Mouse (Mus musculus): ENCODE results near the gene Fto. TPM values are rescaled to one million over a fixed set of nuclear protein-coding genes. Genes with fewer than 3 reads are reported as not detected.

The Fto gene
- polyA plus RNA-seq, 1 experiment from 2014 or later, result 120 TPM

- 90% methylated on average over 14 of the region's 14 CpGs for WGBS
- H3K4me1 ChIP-seq (replicated peaks), result peaks cover 18% of the 10 kb centered on the region; the same call in 1 of the 2 replicates
- H3K27ac ChIP-seq (replicated peaks), result no peak overlapping the region
- no peak for ATAC-seq (ENCODE audit: low read depth)
- H3K4me3 ChIP-seq, result no peak overlapping the region
- H3K27me3 ChIP-seq, result no peaks in the 10 kb centered on the region
- H3K9ac ChIP-seq, result no peak overlapping the region
- no peak overlapping the region for H3K4me2 ChIP-seq
- peaks cover 13% of the 10 kb centered on the region for H3K36me3 ChIP-seq
- H3K9me3 ChIP-seq, result no peaks in the 10 kb centered on the region
Measured at GRCm38 (mm10) chr8:91406624-91407290, 93.4 kb downstream of the Fto start.

GRCm38 (mm10) chr8:91407880-91408279 lies 94.6 kb downstream of the Fto start:
- H3K27me3 ChIP-seq, result no peaks in the 10 kb centered on the region
- no peak overlapping the region for H3K4me3 ChIP-seq
- no peak for ATAC-seq (ENCODE audit: low read depth)
- no peak overlapping the region for H3K4me2 ChIP-seq
- H3K9me3 ChIP-seq, result no peaks in the 10 kb centered on the region
- H3K36me3 ChIP-seq, result peaks cover 13% of the 10 kb centered on the region
- H3K9ac ChIP-seq, result no peak overlapping the region
- 85% methylated on average over 4 of the region's 4 CpGs for WGBS
- H3K27ac ChIP-seq (replicated peaks), result no peak overlapping the region
- H3K4me1 ChIP-seq (replicated peaks), result peaks cover 19% of the 10 kb centered on the region; the same call in 1 of the 2 replicates

- H3K27me3 ChIP-seq, result no peaks in the 10 kb centered on the region
- no peak overlapping the region for H3K9ac ChIP-seq
- no peak for ATAC-seq (ENCODE audit: low read depth)
- no peak overlapping the region for H3K4me2 ChIP-seq
- H3K27ac ChIP-seq (replicated peaks), result no peak overlapping the region
- H3K9me3 ChIP-seq, result no peaks in the 10 kb centered on the region
- no peak overlapping the region for H3K4me3 ChIP-seq
- H3K36me3 ChIP-seq, result peaks cover 13% of the 10 kb centered on the region
- peaks cover 19% of the 10 kb centered on the region; the same call in 1 of the 2 replicates for H3K4me1 ChIP-seq (replicated peaks)
- WGBS, result 89% methylated on average over 12 of the region's 12 CpGs
Measured at GRCm38 (mm10) chr8:91410007-91410406, 96.7 kb downstream of the Fto start.

- 92% methylated on average over 5 of the region's 5 CpGs for WGBS
- H3K9me3 ChIP-seq, result no peaks in the 10 kb centered on the region
- H3K27ac ChIP-seq (replicated peaks), result no peak overlapping the region
- no peaks in the 10 kb centered on the region for H3K27me3 ChIP-seq
- ATAC-seq (ENCODE audit: low read depth), result no peak
- no peak overlapping the region for H3K4me2 ChIP-seq
- H3K4me3 ChIP-seq, result no peak overlapping the region
- no peaks in the 10 kb centered on the region for H3K4me1 ChIP-seq (replicated peaks)
- H3K36me3 ChIP-seq, result 0 out of 2 replicates have a peak, but pooled peaks cover 2% of the 10 kb centered on the region
- H3K9ac ChIP-seq, result no peak overlapping the region
Measured at GRCm38 (mm10) chr8:91424491-91425074, 111.3 kb downstream of the Fto start.

GRCm38 (mm10) chr8:91425251-91425866 lies 112.0 kb downstream of the Fto start:
- WGBS, result 85% methylated on average over 10 of the region's 10 CpGs
- Histone ChIP-seq H3K4me3 (no peak overlapping the region), H3K4me1 (replicated peaks) (no peaks in the 10 kb centered on the region), H3K9ac (no peak overlapping the region), H3K27ac (replicated peaks) (no peak overlapping the region), H3K27me3 (no peaks in the 10 kb centered on the region), H3K4me2 (no peak overlapping the region), H3K36me3 (0 out of 2 replicates have a peak, but pooled peaks cover 2% of the 10 kb centered on the region), H3K9me3 (no peaks in the 10 kb centered on the region)
- ATAC-seq (ENCODE audit: low read depth), result no peak

GRCm38 (mm10) chr8:91426496-91426895 lies 113.2 kb downstream of the Fto start:
- Histone ChIP-seq H3K4me3 (no peak overlapping the region), H3K27ac (replicated peaks) (no peak overlapping the region), H3K27me3 (no peaks in the 10 kb centered on the region), H3K4me1 (replicated peaks) (no peaks in the 10 kb centered on the region), H3K9me3 (no peaks in the 10 kb centered on the region), H3K9ac (no peak overlapping the region), H3K36me3 (0 out of 2 replicates have a peak, but pooled peaks cover 2% of the 10 kb centered on the region), H3K4me2 (no peak overlapping the region)
- ATAC-seq (ENCODE audit: low read depth), result no peak
- WGBS, result 84% methylated on average over 1 of the region's 1 CpGs

GRCm38 (mm10) chr8:91430333-91430940 lies 117.1 kb downstream of the Fto start:
- Histone ChIP-seq H3K4me3 (no peak overlapping the region), H3K9ac (no peak overlapping the region), H3K9me3 (0 out of 2 replicates have a peak, but pooled peaks cover 4% of the 10 kb centered on the region), H3K36me3 (no peaks in the 10 kb centered on the region), H3K4me2 (no peak overlapping the region), H3K4me1 (replicated peaks) (no peaks in the 10 kb centered on the region), H3K27ac (replicated peaks) (no peak overlapping the region), H3K27me3 (no peaks in the 10 kb centered on the region)
- no peak for ATAC-seq (ENCODE audit: low read depth)
- WGBS, result 98% methylated on average over 3 of the region's 3 CpGs

- Histone ChIP-seq H3K27me3 (no peaks in the 10 kb centered on the region), H3K9me3 (0 out of 2 replicates have a peak, but pooled peaks cover 4% of the 10 kb centered on the region), H3K36me3 (no peaks in the 10 kb centered on the region), H3K9ac (no peak overlapping the region), H3K4me1 (replicated peaks) (no peaks in the 10 kb centered on the region), H3K27ac (replicated peaks) (no peak overlapping the region), H3K4me2 (no peak overlapping the region), H3K4me3 (no peak overlapping the region)
- 96% methylated on average over 15 of the region's 15 CpGs for WGBS
- ATAC-seq (ENCODE audit: low read depth), result no peak
Measured at GRCm38 (mm10) chr8:91436036-91436435, 122.7 kb downstream of the Fto start.

- no peak for ATAC-seq (ENCODE audit: low read depth)
- 82% methylated on average over 4 of the region's 4 CpGs for WGBS
- Histone ChIP-seq H3K36me3 (0 out of 2 replicates have a peak, but pooled peaks cover 3% of the 10 kb centered on the region), H3K4me2 (no peak overlapping the region), H3K9me3 (no peaks in the 10 kb centered on the region), H3K27me3 (no peaks in the 10 kb centered on the region), H3K4me3 (no peak overlapping the region), H3K9ac (no peak overlapping the region), H3K27ac (replicated peaks) (no peak overlapping the region), H3K4me1 (replicated peaks) (peaks cover 25% of the 10 kb centered on the region)
Measured at GRCm38 (mm10) chr8:91443911-91444310, 130.6 kb downstream of the Fto start.

- Histone ChIP-seq H3K4me2 (no peak overlapping the region), H3K4me1 (replicated peaks) (peaks cover 25% of the 10 kb centered on the region), H3K27ac (replicated peaks) (no peak overlapping the region; the same call in 1 of the 2 replicates), H3K27me3 (no peaks in the 10 kb centered on the region), H3K9me3 (no peaks in the 10 kb centered on the region), H3K4me3 (no peak overlapping the region), H3K9ac (no peak overlapping the region), H3K36me3 (0 out of 2 replicates have a peak, but pooled peaks cover 3% of the 10 kb centered on the region)
- WGBS, result 55% methylated on average over 11 of the region's 11 CpGs
- ATAC-seq (ENCODE audit: low read depth), result no peak
Measured at GRCm38 (mm10) chr8:91444636-91445410, 131.5 kb downstream of the Fto start.

- WGBS, result 77% methylated on average over 10 of the region's 10 CpGs
- Histone ChIP-seq H3K27ac (replicated peaks) (no peak overlapping the region; the same call in 1 of the 2 replicates), H3K36me3 (0 out of 2 replicates have a peak, but pooled peaks cover 3% of the 10 kb centered on the region), H3K9ac (no peak overlapping the region), H3K4me1 (replicated peaks) (peaks cover 25% of the 10 kb centered on the region), H3K27me3 (no peaks in the 10 kb centered on the region), H3K4me3 (no peak overlapping the region), H3K4me2 (no peak overlapping the region), H3K9me3 (no peaks in the 10 kb centered on the region)
- no peak for ATAC-seq (ENCODE audit: low read depth)
Measured at GRCm38 (mm10) chr8:91445516-91445915, 132.2 kb downstream of the Fto start.
